ENCODE assay signal across 18 mouse cellular contexts in genomic region chr14:79164334-79164733, GRCm38 (mm10).
A peak's percentile ranks its signal among the peaks of the same experiment; 100 is the strongest.
DNase-seq lines count a peak whose midpoint lies in the region; ATAC-seq and TF ChIP-seq lines count a peak whose summit lies in the region.
"Had no signal": no experiment of that assay in that cellular context is flagged by ENCODE, and none has a peak within 500 bp of the region (broad histone marks: within the 10 kb centered on the region; RNA-seq: fewer than 3 reads in every experiment).

No protein-coding gene starts in this region.

- H3K27ac ChIP-seq in brown adipose tissue, adult 24 weeks (replicated peaks; ENCODE audit: low read depth, low read length): peak overlapping the region; percentile 59
- H3K27ac ChIP-seq in kidney, postnatal 0 days: no peak overlapping the region
- no peak overlapping the region for H3K27ac ChIP-seq in midbrain, embryonic 10.5 days (replicated peaks)
- H3K27ac ChIP-seq: embryonic facial prominence, embryonic 12.5 days; forebrain, embryonic 13.5 days; heart, embryonic 15.5 days; midbrain, embryonic 12.5 days; neural tube, embryonic 13.5 days had no signal

- H3K27me3 ChIP-seq in kidney, postnatal 0 days (ENCODE audit: insufficient read depth, low read length): no peaks in the 10 kb centered on the region
- H3K27me3 ChIP-seq in midbrain, embryonic 10.5 days (ENCODE audit: low read depth, poor library complexity, severe bottlenecking): no peaks in the 10 kb centered on the region
- H3K27me3 ChIP-seq: embryonic facial prominence, embryonic 12.5 days; forebrain, embryonic 13.5 days; heart, embryonic 15.5 days; midbrain, embryonic 12.5 days; neural tube, embryonic 13.5 days had no signal

- peaks cover 12% of the 10 kb centered on the region for H3K4me1 ChIP-seq in brown adipose tissue, adult 24 weeks (ENCODE audit: control insufficient read depth, insufficient read depth, insufficient read length, low read length)
- no peaks in the 10 kb centered on the region for H3K4me1 ChIP-seq in kidney, postnatal 0 days (replicated peaks; ENCODE audit: insufficient read depth, low read length)
- H3K4me1 ChIP-seq in midbrain, embryonic 10.5 days: no peaks in the 10 kb centered on the region
- H3K4me1 ChIP-seq: embryonic facial prominence, embryonic 12.5 days; heart, embryonic 15.5 days; midbrain, embryonic 12.5 days; neural tube, embryonic 13.5 days had no signal

- no peak overlapping the region for H3K9ac ChIP-seq in kidney, postnatal 0 days (ENCODE audit: low read depth, low read length)
- H3K9ac ChIP-seq: embryonic facial prominence, embryonic 12.5 days; forebrain, embryonic 13.5 days; heart, embryonic 15.5 days; midbrain, embryonic 12.5 days; neural tube, embryonic 13.5 days had no signal

- 0 out of 2 replicates have a peak, but pooled peaks have one; percentile 47 for ATAC-seq in kidney, postnatal 0 days (replicated peaks; ENCODE audit: low FRiP score, low read depth)
- ATAC-seq: forebrain, embryonic 13.5 days; hindbrain, embryonic 16.5 days; intestine, postnatal 0 days had no signal

- H3K36me3 ChIP-seq in kidney, postnatal 0 days (ENCODE audit: insufficient read depth, low read length): no peaks in the 10 kb centered on the region
- H3K36me3 ChIP-seq in midbrain, embryonic 10.5 days: no peaks in the 10 kb centered on the region
- H3K36me3 ChIP-seq: embryonic facial prominence, embryonic 12.5 days; midbrain, embryonic 12.5 days; neural tube, embryonic 13.5 days had no signal

- H3K4me2 ChIP-seq in kidney, postnatal 0 days (ENCODE audit: low read length): no peak overlapping the region
- H3K4me2 ChIP-seq: embryonic facial prominence, embryonic 12.5 days; forebrain, embryonic 13.5 days; heart, embryonic 15.5 days; liver, embryonic 11.5 days; midbrain, embryonic 12.5 days; neural tube, embryonic 13.5 days had no signal

- no peaks in the 10 kb centered on the region for H3K9me3 ChIP-seq in kidney, postnatal 0 days (replicated peaks; ENCODE audit: low read length)
- H3K9me3 ChIP-seq in midbrain, embryonic 10.5 days (replicated peaks): no peaks in the 10 kb centered on the region
- H3K9me3 ChIP-seq: embryonic facial prominence, embryonic 12.5 days; forebrain, embryonic 13.5 days; heart, embryonic 15.5 days; midbrain, embryonic 12.5 days; neural tube, embryonic 13.5 days had no signal

- no peak overlapping the region for H3K4me3 ChIP-seq in brown adipose tissue, adult 24 weeks (ENCODE audit: insufficient read depth, low read depth, low read length)
- H3K4me3 ChIP-seq in kidney, postnatal 0 days (replicated peaks; ENCODE audit: low read depth, low read length): no peak overlapping the region
- no peak overlapping the region for H3K4me3 ChIP-seq in midbrain, embryonic 10.5 days
- H3K4me3 ChIP-seq: embryonic facial prominence, embryonic 12.5 days; erythroblast, embryonic 14.5 days; forebrain, embryonic 13.5 days; heart, embryonic 15.5 days; midbrain, embryonic 12.5 days; neural tube, embryonic 13.5 days had no signal

- DNase-seq in kidney, adult 11 months: peak; percentile 67
- DNase-seq in kidney, postnatal 4 days: no peak
- DNase-seq in kidney, adult 18-20 months: peak; percentile 40
- DNase-seq in kidney, postnatal 0 days (ENCODE audit: low spot score): peak; percentile 64
- no peak for DNase-seq in right cerebral cortex, adult 18-20 months
- DNase-seq in midbrain, embryonic 10.5 days (ENCODE audit: low spot score): no peak
- DNase-seq: cerebellum, adult 9-11 months; spleen, adult 18-20 months had no signal

- 40% methylated on average over 4 of the region's 4 CpGs for WGBS in kidney, postnatal 0 days
- 84% methylated on average over 4 of the region's 4 CpGs for WGBS in midbrain, embryonic 10.5 days

- TF ChIP-seq CTCF in kidney, postnatal 0 days (IDR thresholded peaks at IDR 0.05; ENCODE audit: low read depth): no peak

Comparison
In these comparisons a context has a peak if more than half of its experiments do, and no peak if none do; other contexts are left out.
1. DNase-seq: peak in kidney, adult 11 months (single experiment), kidney, adult 18-20 months (single experiment) and kidney, postnatal 0 days (single experiment); none in kidney, postnatal 4 days (0 of 2), right cerebral cortex, adult 18-20 months (single experiment) and midbrain, embryonic 10.5 days (single experiment).